Mouse (Mus musculus) CH12.LX (cell line): Measurements from ENCODE around the gene Bcl9l.

Experiments
- BHLHE40 ChIP-seq: IDR thresholded peaks from 2 replicates; pipeline ENCODE4 v1.6.1; 2011; ENCODE audit warnings: mild to moderate bottlenecking, low read depth, low read length, improper control_type of control experiment
- CTCF ChIP-seq, 2 experiments: IDR thresholded peaks in 1 of 2; conservative IDR thresholded peaks in 1 of 2; 2 replicates each; pipeline ENCODE4 v1.5.1; 2011 to 2012; ENCODE audit warnings: low read depth in 2 of 2, low read length in 2 of 2, improper control_type of control experiment in 1 of 2, inconsistent platforms in 1 of 2, mild to moderate bottlenecking in 1 of 2, moderate library complexity in 1 of 2
- E2F4 ChIP-seq: IDR thresholded peaks from 2 replicates; pipeline ENCODE4 v1.6.1; 2011; ENCODE audit warnings: low read depth, low read length, improper control_type of control experiment; ENCODE audit not compliant: insufficient replicate concordance
- EP300 ChIP-seq: IDR thresholded peaks from 2 replicates; pipeline ENCODE4 v1.6.1; 2011; ENCODE audit warnings: low read length, improper control_type of control experiment
- JUND ChIP-seq: conservative IDR thresholded peaks from 2 replicates; pipeline ENCODE4 v1.6.1; 2011; ENCODE audit warnings: low read depth, low read length, improper control_type of control experiment
- MAX ChIP-seq: IDR thresholded peaks from 2 replicates; pipeline ENCODE4 v1.6.1; 2011; ENCODE audit warnings: low read length, improper control_type of control experiment
- MAZ ChIP-seq: IDR thresholded peaks from 2 replicates; pipeline ENCODE4 v1.6.1; 2012; ENCODE audit warnings: low read depth, mild to moderate bottlenecking, inconsistent platforms, low read length, improper control_type of control experiment, moderate library complexity
- NRF1 ChIP-seq: IDR thresholded peaks from 2 replicates; pipeline ENCODE4 v1.6.1; 2014; ENCODE audit warnings: low read depth, mild to moderate bottlenecking, inconsistent platforms, low read length, improper control_type of control experiment, moderate library complexity
- POLR2A ChIP-seq: IDR thresholded peaks from 2 replicates; pipeline ENCODE4 v1.6.1; 2011; ENCODE audit warnings: low read depth, mild to moderate bottlenecking, improper control_type of control experiment, low read length
- RAD21 ChIP-seq: IDR thresholded peaks from 2 replicates; pipeline ENCODE4 v1.6.1; 2011; ENCODE audit warnings: low read depth, mild to moderate bottlenecking, low read length, improper control_type of control experiment, moderate library complexity
- TCF12 ChIP-seq: IDR thresholded peaks from 2 replicates; pipeline ENCODE4 v1.6.1; 2014; ENCODE audit warnings: low read depth, mild to moderate bottlenecking, inconsistent platforms, low read length, improper control_type of control experiment
- UBTF ChIP-seq: IDR thresholded peaks from 2 replicates; pipeline ENCODE4 v1.6.1; 2012; ENCODE audit warnings: low read depth, mild to moderate bottlenecking, inconsistent platforms, low read length, improper control_type of control experiment, moderate library complexity
- USF1 ChIP-seq: IDR thresholded peaks from 2 replicates; pipeline ENCODE4 v1.6.1; 2014; ENCODE audit warnings: low read depth, mild to moderate bottlenecking, inconsistent platforms, low read length, improper control_type of control experiment
- ZNF384 ChIP-seq: IDR thresholded peaks from 2 replicates; pipeline ENCODE4 v1.6.1; 2012; ENCODE audit warnings: low read depth, low read length, improper control_type of control experiment, inconsistent platforms

DNA sequence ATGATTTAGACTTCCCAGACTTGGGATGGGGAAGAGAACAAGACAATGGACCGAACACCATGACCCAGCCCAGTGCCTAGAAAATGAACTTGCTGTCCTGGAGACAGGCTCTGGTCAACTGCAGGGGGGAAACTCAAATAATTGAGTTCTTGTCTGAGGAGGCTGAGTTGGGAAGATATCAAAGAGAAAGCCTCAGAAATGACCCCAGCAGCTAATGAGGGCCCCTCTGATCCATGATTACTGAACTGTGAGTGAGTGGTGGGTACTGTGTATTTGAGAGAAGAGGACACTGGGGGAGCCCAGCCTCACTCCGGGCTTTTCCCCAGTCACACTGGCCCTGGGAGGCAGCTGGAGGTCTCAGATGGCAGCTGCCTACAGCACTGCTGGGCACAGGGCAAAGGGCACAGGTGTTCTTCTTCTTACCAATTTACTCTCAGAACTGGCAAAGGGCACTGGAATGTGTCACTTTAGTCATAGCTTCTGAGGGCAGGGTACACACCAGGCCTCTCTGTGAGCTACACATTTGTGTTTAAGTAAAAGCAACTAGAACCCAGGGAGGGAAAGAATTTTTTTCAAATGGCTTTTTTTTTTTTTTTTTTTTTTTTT lies 57.3 kb downstream of the Bcl9l start:
- TF ChIP-seq TCF12 = no peak; the same call in 1 of the 2 replicates
- no peak for TF ChIP-seq MAX
- no peak for TF ChIP-seq CTCF (conservative IDR thresholded peaks at IDR 0.05 in 1 of 2, IDR thresholded peaks at IDR 0.05 in 1 of 2; ENCODE audit: low read depth in 2 of 2, low read length in 2 of 2)
- TF ChIP-seq RAD21 = no peak
- no peak for TF ChIP-seq POLR2A
- TF ChIP-seq USF1 = no peak
- no peak for TF ChIP-seq JUND
- peak; percentile 87 for TF ChIP-seq ZNF384
- no peak for TF ChIP-seq MAZ
- TF ChIP-seq E2F4 = no peak
- no peak for TF ChIP-seq BHLHE40
- TF ChIP-seq NRF1 = no peak
- TF ChIP-seq EP300 = no peak
- no peak for TF ChIP-seq UBTF
